Mouse (Mus musculus) embryonic fibroblast, embryonic 13.5 days (primary cell): ENCODE data around the gene Neurl4.

ENCODE experiments used
- CTCF ChIP-seq: IDR thresholded peaks from 2 replicates; pipeline ENCODE4 v1.5.1; 2011; ENCODE audit warnings: mild to moderate bottlenecking, control low read depth, low read length, moderate library complexity, borderline replicate concordance; ENCODE audit not compliant: insufficient read depth
- POLR2A ChIP-seq: IDR thresholded peaks from 2 replicates; pipeline ENCODE4 v1.6.1; 2011; ENCODE audit warnings: low read depth, mild to moderate bottlenecking, control low read depth, low read length, moderate library complexity

DNA sequence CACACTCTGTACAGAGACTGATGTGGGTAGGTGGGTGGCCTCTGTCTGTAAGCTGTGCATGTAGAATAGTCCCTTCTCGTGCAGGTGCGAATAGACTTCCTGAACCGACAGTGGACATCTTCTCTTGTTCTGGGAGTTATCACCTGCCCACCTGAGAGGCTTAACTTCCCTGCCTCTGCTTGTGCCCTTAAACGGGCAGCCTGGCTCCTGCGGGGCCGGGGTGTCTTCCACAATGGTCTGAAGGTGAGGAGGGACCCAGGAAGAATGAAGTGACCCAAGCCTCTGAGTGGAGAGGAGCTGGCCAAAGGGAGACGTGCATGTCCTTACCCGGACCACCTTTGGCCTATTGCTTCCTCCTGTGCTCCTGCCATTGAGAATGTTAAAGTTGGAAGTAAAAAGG, 9.3 kb downstream of the Neurl4 start:
- TF ChIP-seq CTCF (no peak), POLR2A (no peak)
